22 mouse cellular contexts compared by ENCODE assay signal in the genomic region with DNA sequence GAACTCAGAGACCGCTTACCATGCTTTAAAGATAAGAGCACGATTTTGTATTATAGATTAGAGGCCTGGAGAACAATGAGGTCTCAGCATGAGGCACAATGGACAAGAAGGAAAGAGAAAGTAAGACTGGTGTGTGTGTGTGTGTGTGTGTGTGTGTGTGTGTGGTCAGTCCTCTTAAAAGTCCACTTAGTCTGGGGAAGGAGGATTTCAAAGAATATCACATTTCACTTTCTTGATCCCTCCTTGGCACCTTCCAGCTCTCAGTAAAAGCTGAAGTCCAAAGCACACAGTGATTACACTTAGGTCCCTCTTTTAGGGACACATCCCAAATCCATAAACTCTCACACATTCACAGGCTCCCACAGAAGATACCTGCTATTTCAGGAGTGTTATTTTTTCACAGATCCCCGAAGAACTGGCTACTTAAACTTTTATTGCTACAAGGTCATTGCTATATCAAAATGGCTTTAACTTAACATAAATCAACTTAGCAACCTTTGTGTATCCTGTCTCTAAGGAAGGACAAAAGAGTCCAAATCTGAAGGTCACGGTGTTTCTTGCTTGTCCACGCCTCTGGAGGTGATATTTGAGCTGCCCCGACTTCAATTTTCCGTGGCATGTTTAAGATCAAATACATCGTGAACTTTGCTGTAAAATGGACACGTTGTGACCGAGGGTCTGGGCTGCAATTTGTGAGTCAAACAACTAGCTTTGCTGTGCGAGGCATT.
DNase-seq lines count a peak whose midpoint lies in the region; ATAC-seq lines count a peak whose summit lies in the region.
"Had no signal": no experiment of that assay in that cellular context is flagged by ENCODE, and none has a peak within 500 bp of the region (broad histone marks: within the 10 kb centered on the region; RNA-seq: fewer than 3 reads in every experiment).

No protein-coding gene starts in this region.

- WGBS in hindbrain, embryonic 11.5 days, result 35% methylated on average over 11 of the region's 11 CpGs
- 25% methylated on average over 11 of the region's 11 CpGs for WGBS in hindbrain, embryonic 14.5 days
- WGBS in midbrain, embryonic 10.5 days, result 47% methylated on average over 11 of the region's 11 CpGs
- 12% methylated on average over 11 of the region's 11 CpGs for WGBS in midbrain, embryonic 14.5 days
- WGBS in embryonic facial prominence, embryonic 13.5 days, result 37% methylated on average over 11 of the region's 11 CpGs

- no peaks in the 10 kb centered on the region for H3K4me1 ChIP-seq in hindbrain, embryonic 11.5 days (replicated peaks; ENCODE audit: control insufficient read depth, insufficient read depth, low read length)
- H3K4me1 ChIP-seq in hindbrain, embryonic 14.5 days (replicated peaks; ENCODE audit: control insufficient read depth, insufficient read depth, low read length), result no peaks in the 10 kb centered on the region
- peaks cover 12% of the 10 kb centered on the region for H3K4me1 ChIP-seq in midbrain, embryonic 10.5 days
- H3K4me1 ChIP-seq in midbrain, embryonic 14.5 days (ENCODE audit: control insufficient read depth, insufficient read depth, low read length), result no peaks in the 10 kb centered on the region
- H3K4me1 ChIP-seq in embryonic facial prominence, embryonic 13.5 days, result peaks cover 6% of the 10 kb centered on the region; the same call in 1 of the 2 replicates
- H3K4me1 ChIP-seq: liver, embryonic 15.5 days; neural tube, embryonic 15.5 days had no signal

- ATAC-seq in hindbrain, embryonic 11.5 days (ENCODE audit: low FRiP score), result no peak
- no peak for ATAC-seq in hindbrain, embryonic 14.5 days (ENCODE audit: low FRiP score)
- ATAC-seq in midbrain, embryonic 14.5 days (ENCODE audit: low FRiP score, low TSS enrichment), result no peak
- no peak for ATAC-seq in embryonic facial prominence, embryonic 13.5 days (ENCODE audit: insufficient number of reproducible peaks, insufficient read depth, low FRiP score, low TSS enrichment, low read depth)
- ATAC-seq: forebrain, embryonic 16.5 days; intestine, embryonic 16.5 days; midbrain, embryonic 16.5 days had no signal

- H3K9me3 ChIP-seq in hindbrain, embryonic 11.5 days (ENCODE audit: control insufficient read depth, low read length), result no peaks in the 10 kb centered on the region
- H3K9me3 ChIP-seq in hindbrain, embryonic 14.5 days (ENCODE audit: control insufficient read depth, low read length), result no peaks in the 10 kb centered on the region
- H3K9me3 ChIP-seq in midbrain, embryonic 10.5 days (replicated peaks), result no peaks in the 10 kb centered on the region
- no peaks in the 10 kb centered on the region for H3K9me3 ChIP-seq in midbrain, embryonic 14.5 days (ENCODE audit: control insufficient read depth, low read length)
- H3K9me3 ChIP-seq in embryonic facial prominence, embryonic 13.5 days, result no peaks in the 10 kb centered on the region
- H3K9me3 ChIP-seq: liver, embryonic 15.5 days; neural tube, embryonic 15.5 days had no signal

- no peaks in the 10 kb centered on the region for H3K27me3 ChIP-seq in hindbrain, embryonic 11.5 days (ENCODE audit: control insufficient read depth, insufficient read depth, low read length)
- no peaks in the 10 kb centered on the region for H3K27me3 ChIP-seq in hindbrain, embryonic 14.5 days (ENCODE audit: control insufficient read depth, insufficient read depth, low read length)
- H3K27me3 ChIP-seq in midbrain, embryonic 10.5 days (ENCODE audit: low read depth, poor library complexity, severe bottlenecking), result no peaks in the 10 kb centered on the region
- no peaks in the 10 kb centered on the region for H3K27me3 ChIP-seq in midbrain, embryonic 14.5 days (ENCODE audit: control insufficient read depth, insufficient read depth, low read length)
- no peaks in the 10 kb centered on the region for H3K27me3 ChIP-seq in embryonic facial prominence, embryonic 13.5 days
- H3K27me3 ChIP-seq: heart, embryonic 12.5 days; liver, embryonic 15.5 days; neural tube, embryonic 15.5 days had no signal

- no peak overlapping the region for H3K4me2 ChIP-seq in hindbrain, embryonic 11.5 days (replicated peaks; ENCODE audit: low read depth, low read length)
- no peak overlapping the region for H3K4me2 ChIP-seq in hindbrain, embryonic 14.5 days (replicated peaks)
- H3K4me2 ChIP-seq in midbrain, embryonic 14.5 days (ENCODE audit: low read length), result no peak overlapping the region
- no peak overlapping the region for H3K4me2 ChIP-seq in embryonic facial prominence, embryonic 13.5 days
- H3K4me2 ChIP-seq: heart, embryonic 12.5 days; liver, embryonic 15.5 days; neural tube, embryonic 15.5 days had no signal

- DNase-seq in hindbrain, embryonic 11.5 days (ENCODE audit: low spot score), result peak; percentile 32
- no peak for DNase-seq in hindbrain, embryonic 14.5 days (ENCODE audit: low spot score)
- peak; percentile 24 for DNase-seq in midbrain, embryonic 10.5 days (ENCODE audit: low spot score)
- DNase-seq in midbrain, embryonic 14.5 days, result no peak
- DNase-seq in skeletal muscle tissue, adult 2 months (ENCODE audit: low read depth, low spot score), result peak; percentile 21
- no peak for DNase-seq in ovary, postnatal 36 days (ENCODE audit: low spot score)
- no peak for DNase-seq in layer of hippocampus, postnatal 25 days (ENCODE audit: extremely low spot score in 1 of 2, low spot score in 1 of 2)
- DNase-seq: adrenal gland, adult 2 months; B cell, adult 2 months; cerebellum, postnatal 10 days; gastrocnemius, postnatal 14 days; right cerebral cortex, adult 18-20 months; thymus, postnatal 4 days had no signal

- no peak overlapping the region for H3K4me3 ChIP-seq in hindbrain, embryonic 11.5 days (ENCODE audit: low read depth, low read length)
- no peak overlapping the region for H3K4me3 ChIP-seq in hindbrain, embryonic 14.5 days (replicated peaks; ENCODE audit: low read length)
- no peak overlapping the region for H3K4me3 ChIP-seq in midbrain, embryonic 10.5 days
- no peak overlapping the region for H3K4me3 ChIP-seq in midbrain, embryonic 14.5 days (replicated peaks; ENCODE audit: low read depth, low read length)
- no peak overlapping the region for H3K4me3 ChIP-seq in embryonic facial prominence, embryonic 13.5 days
- H3K4me3 ChIP-seq: heart, embryonic 12.5 days; layer of hippocampus, adult 2 months; liver, embryonic 15.5 days; neural tube, embryonic 15.5 days had no signal

- H3K9ac ChIP-seq in hindbrain, embryonic 11.5 days (ENCODE audit: low read depth, low read length), result no peak overlapping the region
- H3K9ac ChIP-seq in hindbrain, embryonic 14.5 days, result no peak overlapping the region
- H3K9ac ChIP-seq in midbrain, embryonic 14.5 days (replicated peaks; ENCODE audit: low read length), result no peak overlapping the region
- no peak overlapping the region for H3K9ac ChIP-seq in embryonic facial prominence, embryonic 13.5 days
- H3K9ac ChIP-seq: heart, embryonic 12.5 days; liver, embryonic 15.5 days; neural tube, embryonic 15.5 days had no signal

- H3K27ac ChIP-seq in hindbrain, embryonic 11.5 days (ENCODE audit: low read depth, low read length), result no peak overlapping the region
- no peak overlapping the region for H3K27ac ChIP-seq in hindbrain, embryonic 14.5 days
- H3K27ac ChIP-seq in midbrain, embryonic 10.5 days (replicated peaks), result no peak overlapping the region
- H3K27ac ChIP-seq in midbrain, embryonic 14.5 days (replicated peaks; ENCODE audit: low read depth, low read length), result no peak overlapping the region
- 0 out of 2 replicates have a peak overlapping the region, but pooled peaks have one; percentile 36 for H3K27ac ChIP-seq in embryonic facial prominence, embryonic 13.5 days
- H3K27ac ChIP-seq: layer of hippocampus, adult 2 months; liver, embryonic 15.5 days; neural tube, embryonic 15.5 days; stomach, postnatal 0 days had no signal

- H3K36me3 ChIP-seq in hindbrain, embryonic 11.5 days (ENCODE audit: control insufficient read depth, insufficient read depth, low read length), result no peaks in the 10 kb centered on the region
- H3K36me3 ChIP-seq in hindbrain, embryonic 14.5 days (replicated peaks; ENCODE audit: control insufficient read depth, insufficient read depth), result no peaks in the 10 kb centered on the region
- no peaks in the 10 kb centered on the region for H3K36me3 ChIP-seq in midbrain, embryonic 10.5 days
- no peaks in the 10 kb centered on the region for H3K36me3 ChIP-seq in midbrain, embryonic 14.5 days (ENCODE audit: control insufficient read depth, insufficient read depth, low read length)
- no peaks in the 10 kb centered on the region for H3K36me3 ChIP-seq in embryonic facial prominence, embryonic 13.5 days
- H3K36me3 ChIP-seq: heart, embryonic 12.5 days; liver, embryonic 15.5 days; neural tube, embryonic 15.5 days had no signal

Comparison
In these comparisons a context has a peak if more than half of its experiments do, and no peak if none do; other contexts are left out.
1. DNase-seq: peak in hindbrain, embryonic 11.5 days (single experiment), midbrain, embryonic 10.5 days (single experiment) and skeletal muscle tissue, adult 2 months (single experiment); none in hindbrain, embryonic 14.5 days (single experiment), midbrain, embryonic 14.5 days (single experiment), ovary, postnatal 36 days (single experiment) and layer of hippocampus, postnatal 25 days (0 of 2).